Mouse (Mus musculus): ENCODE results near the gene Ltn1. TPM values are rescaled to one million over a fixed set of nuclear protein-coding genes. Genes with fewer than 3 reads are reported as not detected.

The Ltn1 gene
- total RNA-seq, 1 experiment, result 21.8 TPM

DNA sequence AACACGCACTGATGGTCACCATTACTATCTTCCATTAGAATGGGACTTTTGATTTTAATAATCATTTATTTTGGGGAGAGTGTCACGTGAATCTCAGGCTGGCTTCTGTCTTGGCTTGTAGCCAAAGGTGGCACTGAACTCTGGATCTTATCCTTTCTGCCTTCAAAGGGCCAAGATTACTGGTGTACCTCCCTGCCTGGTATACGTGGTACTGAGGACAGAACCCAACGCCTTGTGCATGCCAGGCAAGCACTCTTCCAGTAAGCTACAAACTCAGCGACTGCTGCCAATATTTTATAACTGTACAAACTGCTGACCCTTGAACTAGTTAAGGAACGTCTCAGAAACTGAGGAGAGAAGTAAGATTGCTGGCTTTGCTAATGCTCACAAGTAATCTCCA is 2.5 kb upstream of the Ltn1 start:
- Histone ChIP-seq H3K9me3 (ENCODE audit: control insufficient read depth, insufficient read depth, low read depth, low read length) (no peaks in the 10 kb centered on the region), H3K4me3 (ENCODE audit: insufficient read depth in 1 of 2, low read depth in 1 of 2, low read length in 2 of 2, poor library complexity in 1 of 2, severe bottlenecking in 1 of 2) (no peak overlapping the region), H3K27ac (ENCODE audit: insufficient read depth, low read depth, low read length, poor library complexity, severe bottlenecking) (no peak overlapping the region), H3K4me1 (ENCODE audit: control insufficient read depth in 2 of 2, insufficient read depth in 2 of 2, low read length in 2 of 2, poor library complexity in 1 of 2) (peaks cover 2 to 10% of the 10 kb centered on the region in 2 experiments; a peak in 3 of 4 replicates), H3K9ac (ENCODE audit: insufficient read depth, low read depth, low read length, poor library complexity, severe bottlenecking) (no peak overlapping the region), H3K36me3 (ENCODE audit: control insufficient read depth, insufficient read depth, low read length, poor library complexity, severe bottlenecking) (no peaks in the 10 kb centered on the region)
- in situ Hi-C loops (cut with MboI; ENCODE audit: low sequenced_read_pairs in 2 of 2, unreplicated experiment in 2 of 2), result no loop called here
- TF ChIP-seq ZC3H11A (IDR thresholded peaks at IDR 0.05; ENCODE audit: borderline replicate concordance, low read depth, low read length) (no peak), CHD2 (IDR thresholded peaks at IDR 0.05; ENCODE audit: low read depth, low read length) (no peak), HCFC1 (IDR thresholded peaks at IDR 0.05; ENCODE audit: borderline replicate concordance, insufficient read depth, low read length) (no peak), ZNF384 (IDR thresholded peaks at IDR 0.05; ENCODE audit: low read depth, low read length) (no peak), MAFK (IDR thresholded peaks at IDR 0.05; ENCODE audit: insufficient read depth, low read depth, low read length) (no peak)
- DNase-seq (ENCODE audit: low read depth, low spot score), result no peak

GRCm38 (mm10) chr16:87434266-87434665 is 1.9 kb upstream of the Ltn1 start:
- Histone ChIP-seq H3K9ac (ENCODE audit: insufficient read depth, low read depth, low read length, poor library complexity, severe bottlenecking) (no peak overlapping the region), H3K9me3 (ENCODE audit: control insufficient read depth, insufficient read depth, low read depth, low read length) (no peaks in the 10 kb centered on the region), H3K4me3 (ENCODE audit: insufficient read depth in 1 of 2, low read depth in 1 of 2, low read length in 2 of 2, poor library complexity in 1 of 2, severe bottlenecking in 1 of 2) (no peak overlapping the region), H3K36me3 (ENCODE audit: control insufficient read depth, insufficient read depth, low read length, poor library complexity, severe bottlenecking) (no peaks in the 10 kb centered on the region), H3K27ac (ENCODE audit: insufficient read depth, low read depth, low read length, poor library complexity, severe bottlenecking) (no peak overlapping the region), H3K4me1 (ENCODE audit: control insufficient read depth in 2 of 2, insufficient read depth in 2 of 2, low read length in 2 of 2, poor library complexity in 1 of 2) (peaks cover 2 to 10% of the 10 kb centered on the region in 2 experiments; a peak in 3 of 4 replicates)
- TF ChIP-seq MAFK (IDR thresholded peaks at IDR 0.05; ENCODE audit: insufficient read depth, low read depth, low read length) (no peak), ZC3H11A (IDR thresholded peaks at IDR 0.05; ENCODE audit: borderline replicate concordance, low read depth, low read length) (no peak), ZNF384 (IDR thresholded peaks at IDR 0.05; ENCODE audit: low read depth, low read length) (no peak), HCFC1 (IDR thresholded peaks at IDR 0.05; ENCODE audit: borderline replicate concordance, insufficient read depth, low read length) (no peak), CHD2 (IDR thresholded peaks at IDR 0.05; ENCODE audit: low read depth, low read length) (no peak)
- no peak for DNase-seq (ENCODE audit: low read depth, low spot score)
- in situ Hi-C loops (cut with MboI; ENCODE audit: low sequenced_read_pairs in 2 of 2, unreplicated experiment in 2 of 2), result no loop called here

GRCm38 (mm10) chr16:87427516-87427915 is 4.9 kb downstream of the Ltn1 start:
- Histone ChIP-seq H3K9me3 (ENCODE audit: control insufficient read depth, insufficient read depth, low read depth, low read length) (no peaks in the 10 kb centered on the region), H3K27ac (ENCODE audit: insufficient read depth, low read depth, low read length, poor library complexity, severe bottlenecking) (no peak overlapping the region), H3K36me3 (ENCODE audit: control insufficient read depth, insufficient read depth, low read length, poor library complexity, severe bottlenecking) (peaks cover 12% of the 10 kb centered on the region), H3K9ac (ENCODE audit: insufficient read depth, low read depth, low read length, poor library complexity, severe bottlenecking) (no peak overlapping the region), H3K4me1 (ENCODE audit: control insufficient read depth in 2 of 2, insufficient read depth in 2 of 2, low read length in 2 of 2, poor library complexity in 1 of 2) (no peaks in the 10 kb centered on the region), H3K4me3 (ENCODE audit: insufficient read depth in 1 of 2, low read depth in 1 of 2, low read length in 2 of 2, poor library complexity in 1 of 2, severe bottlenecking in 1 of 2) (no peak overlapping the region)
- no peak for DNase-seq (ENCODE audit: low read depth, low spot score)
- in situ Hi-C loops (cut with MboI; ENCODE audit: low sequenced_read_pairs in 2 of 2, unreplicated experiment in 2 of 2), result no loop called here
- TF ChIP-seq ZNF384 (IDR thresholded peaks at IDR 0.05; ENCODE audit: low read depth, low read length) (no peak), HCFC1 (IDR thresholded peaks at IDR 0.05; ENCODE audit: borderline replicate concordance, insufficient read depth, low read length) (no peak)

DNA sequence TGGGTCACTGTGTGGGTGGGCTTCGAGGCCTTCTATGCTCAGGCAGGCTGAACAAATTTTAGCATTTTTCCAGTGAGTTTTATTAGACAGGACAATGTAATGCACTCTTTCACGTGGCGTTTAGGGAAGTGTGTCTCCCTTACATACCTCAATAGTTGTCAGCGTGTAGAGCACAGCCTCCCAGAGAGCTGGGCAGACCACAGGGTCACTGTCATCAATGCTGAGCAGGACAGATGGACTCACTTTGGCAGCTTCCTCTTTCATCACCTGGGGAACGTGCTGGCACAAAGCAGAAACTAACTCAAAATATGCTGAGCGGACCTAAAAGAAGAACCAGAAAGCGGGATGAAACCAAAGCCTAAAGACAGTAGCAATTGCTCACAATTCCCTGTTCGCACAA is 11.8 kb downstream of the Ltn1 start:
- TF ChIP-seq MAFK (IDR thresholded peaks at IDR 0.05; ENCODE audit: insufficient read depth, low read depth, low read length), result no peak
- no peak for TF ChIP-seq ZNF384 (IDR thresholded peaks at IDR 0.05; ENCODE audit: low read depth, low read length)
- TF ChIP-seq ZC3H11A (IDR thresholded peaks at IDR 0.05; ENCODE audit: borderline replicate concordance, low read depth, low read length), result no peak
- TF ChIP-seq HCFC1 (IDR thresholded peaks at IDR 0.05; ENCODE audit: borderline replicate concordance, insufficient read depth, low read length), result no peak
- no peak for TF ChIP-seq CHD2 (IDR thresholded peaks at IDR 0.05; ENCODE audit: low read depth, low read length)
- Histone ChIP-seq H3K9me3 (ENCODE audit: control insufficient read depth, insufficient read depth, low read depth, low read length) (no peaks in the 10 kb centered on the region), H3K4me1 (ENCODE audit: control insufficient read depth in 2 of 2, insufficient read depth in 2 of 2, low read length in 2 of 2, poor library complexity in 1 of 2) (no peaks in the 10 kb centered on the region), H3K36me3 (ENCODE audit: control insufficient read depth, insufficient read depth, low read length, poor library complexity, severe bottlenecking) (peaks cover 34% of the 10 kb centered on the region), H3K9ac (ENCODE audit: insufficient read depth, low read depth, low read length, poor library complexity, severe bottlenecking) (no peak overlapping the region), H3K27ac (ENCODE audit: insufficient read depth, low read depth, low read length, poor library complexity, severe bottlenecking) (no peak overlapping the region), H3K4me3 (ENCODE audit: insufficient read depth in 1 of 2, low read depth in 1 of 2, low read length in 2 of 2, poor library complexity in 1 of 2, severe bottlenecking in 1 of 2) (no peak overlapping the region)
- no peak for DNase-seq (ENCODE audit: low read depth, low spot score)
- in situ Hi-C loops (cut with MboI; ENCODE audit: low sequenced_read_pairs in 2 of 2, unreplicated experiment in 2 of 2), result no loop called here

DNA sequence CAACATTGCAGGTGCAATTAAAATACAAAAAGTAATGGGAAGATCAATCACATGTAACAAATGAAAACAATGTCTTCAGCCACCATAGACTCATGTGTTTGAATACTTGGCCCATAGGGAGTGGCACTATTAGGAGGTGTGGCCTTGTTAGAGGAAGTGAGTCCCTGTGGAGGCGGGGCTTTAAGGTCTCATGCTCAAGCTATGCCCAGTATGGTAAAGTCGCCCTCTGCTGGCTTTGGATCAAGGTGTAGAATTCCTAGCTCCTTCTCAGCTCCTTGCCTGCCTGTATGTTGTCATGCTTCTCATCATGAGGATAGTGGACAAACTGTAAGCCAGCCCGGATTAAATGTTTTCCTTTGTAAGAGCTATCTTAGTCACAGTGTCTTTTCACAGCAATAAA is 27.4 kb downstream of the Ltn1 start:
- Histone ChIP-seq H3K9me3 (ENCODE audit: control insufficient read depth, insufficient read depth, low read depth, low read length) (no peaks in the 10 kb centered on the region), H3K4me3 (ENCODE audit: insufficient read depth in 1 of 2, low read depth in 1 of 2, low read length in 2 of 2, poor library complexity in 1 of 2, severe bottlenecking in 1 of 2) (no peak overlapping the region), H3K27ac (ENCODE audit: insufficient read depth, low read depth, low read length, poor library complexity, severe bottlenecking) (no peak overlapping the region), H3K9ac (ENCODE audit: insufficient read depth, low read depth, low read length, poor library complexity, severe bottlenecking) (no peak overlapping the region), H3K36me3 (ENCODE audit: control insufficient read depth, insufficient read depth, low read length, poor library complexity, severe bottlenecking) (peaks cover 28% of the 10 kb centered on the region), H3K4me1 (ENCODE audit: control insufficient read depth in 2 of 2, insufficient read depth in 2 of 2, low read length in 2 of 2, poor library complexity in 1 of 2) (0 out of 4 replicates have a peak, but pooled peaks cover 0 to 2% of the 10 kb centered on the region in 2 experiments)
- DNase-seq (ENCODE audit: low read depth, low spot score), result peak; percentile 88
- TF ChIP-seq MAFK (IDR thresholded peaks at IDR 0.05; ENCODE audit: insufficient read depth, low read depth, low read length) (no peak), HCFC1 (IDR thresholded peaks at IDR 0.05; ENCODE audit: borderline replicate concordance, insufficient read depth, low read length) (no peak), ZC3H11A (IDR thresholded peaks at IDR 0.05; ENCODE audit: borderline replicate concordance, low read depth, low read length) (peak; percentile 9; the same call in 1 of the 2 replicates), ZNF384 (IDR thresholded peaks at IDR 0.05; ENCODE audit: low read depth, low read length) (no peak)
- in situ Hi-C loops (cut with MboI; ENCODE audit: low sequenced_read_pairs in 2 of 2, unreplicated experiment in 2 of 2), result no loop called here
